ENCODE assay signal across 18 mouse cellular contexts in genomic region chr19:55348187-55348586, GRCm38 (mm10). TPM values are rescaled to one million over a fixed set of nuclear protein-coding genes. Genes with fewer than 3 reads are reported as not detected.
DNase-seq lines count a peak whose midpoint lies in the region; ATAC-seq lines count a peak whose summit lies in the region.
"Had no signal": no experiment of that assay in that cellular context is flagged by ENCODE, and none has a peak within 500 bp of the region (broad histone marks: within the 10 kb centered on the region; RNA-seq: fewer than 3 reads in every experiment).

No protein-coding gene starts in this region.

- no peak overlapping the region for H3K4me3 ChIP-seq in liver, embryonic 12.5 days
- H3K4me3 ChIP-seq in liver, embryonic 11.5 days (ENCODE audit: low read depth, low read length), result no peak overlapping the region
- H3K4me3 ChIP-seq: embryonic facial prominence, embryonic 10.5 days; embryonic facial prominence, embryonic 12.5 days; forebrain, embryonic 13.5 days; forebrain, embryonic 15.5 days had no signal

- no peak overlapping the region for H3K9ac ChIP-seq in liver, embryonic 12.5 days
- H3K9ac ChIP-seq in liver, embryonic 11.5 days (ENCODE audit: low read depth, low read length), result no peak overlapping the region
- H3K9ac ChIP-seq: embryonic facial prominence, embryonic 12.5 days; forebrain, embryonic 13.5 days; forebrain, embryonic 15.5 days; forebrain, postnatal 0 days had no signal

- ATAC-seq in liver, embryonic 12.5 days, result 0 out of 2 replicates have a peak, but pooled peaks have one; percentile 24
- no peak for ATAC-seq in liver, embryonic 11.5 days (replicated peaks; ENCODE audit: low FRiP score)
- ATAC-seq in megakaryocyte progenitor cell, adult 5-6 weeks (replicated peaks; ENCODE audit: poor library complexity), result peak; percentile 54
- ATAC-seq: forebrain, embryonic 13.5 days; forebrain, embryonic 15.5 days; forebrain, postnatal 0 days had no signal

- no peak overlapping the region for H3K4me2 ChIP-seq in liver, embryonic 12.5 days
- no peak overlapping the region for H3K4me2 ChIP-seq in liver, embryonic 11.5 days
- H3K4me2 ChIP-seq: embryonic facial prominence, embryonic 12.5 days; forebrain, embryonic 13.5 days; forebrain, embryonic 15.5 days had no signal

- H3K36me3 ChIP-seq in liver, embryonic 12.5 days, result peaks cover 20% of the 10 kb centered on the region
- 0 out of 2 replicates have a peak, but pooled peaks cover 1% of the 10 kb centered on the region for H3K36me3 ChIP-seq in liver, embryonic 11.5 days (ENCODE audit: control insufficient read depth, insufficient read depth, low read length)
- H3K36me3 ChIP-seq: embryonic facial prominence, embryonic 12.5 days; forebrain, embryonic 15.5 days had no signal

- peaks cover 20% of the 10 kb centered on the region for H3K4me1 ChIP-seq in liver, embryonic 12.5 days
- peaks cover 9% of the 10 kb centered on the region for H3K4me1 ChIP-seq in liver, embryonic 11.5 days (replicated peaks; ENCODE audit: control insufficient read depth, insufficient read depth, low read length)

- H3K27me3 ChIP-seq in liver, embryonic 12.5 days (replicated peaks), result no peaks in the 10 kb centered on the region
- H3K27me3 ChIP-seq in liver, embryonic 11.5 days (replicated peaks; ENCODE audit: control insufficient read depth, insufficient read depth, low read length), result no peaks in the 10 kb centered on the region
- H3K27me3 ChIP-seq: embryonic facial prominence, embryonic 12.5 days; forebrain, embryonic 13.5 days; forebrain, embryonic 15.5 days had no signal

- no peak overlapping the region for H3K27ac ChIP-seq in liver, embryonic 12.5 days
- H3K27ac ChIP-seq in liver, embryonic 11.5 days (ENCODE audit: low read depth, low read length), result no peak overlapping the region
- H3K27ac ChIP-seq: embryonic facial prominence, embryonic 10.5 days; embryonic facial prominence, embryonic 12.5 days; forebrain, embryonic 13.5 days; forebrain, embryonic 15.5 days had no signal

- H3K9me3 ChIP-seq in liver, embryonic 12.5 days (replicated peaks), result no peaks in the 10 kb centered on the region
- no peaks in the 10 kb centered on the region for H3K9me3 ChIP-seq in liver, embryonic 11.5 days (ENCODE audit: control insufficient read depth, low read length)
- H3K9me3 ChIP-seq: embryonic facial prominence, embryonic 10.5 days; embryonic facial prominence, embryonic 12.5 days; forebrain, embryonic 13.5 days; forebrain, embryonic 15.5 days had no signal

- no peak for DNase-seq in liver, embryonic 11.5 days (ENCODE audit: low spot score)
- DNase-seq in Muller cell, postnatal 12 days (ENCODE audit: inconsistent ontology term), result no peak
- DNase-seq in left cerebral cortex, adult 9 months (ENCODE audit: low spot score in 2 of 2), result no peak
- DNase-seq: adrenal gland, adult 2 months; adrenal gland, postnatal 10 days; adrenal gland, postnatal 36 days; cerebellum, adult 11-12 months; cerebellum, adult 2 months; cerebellum, adult 9-10 months; cerebellum, postnatal 10 days; cerebellum, postnatal 25 days; forebrain, postnatal 0 days had no signal

- WGBS in liver, embryonic 12.5 days (ENCODE audit: insufficient replicate concordance), result 54% methylated on average over 3 of the region's 3 CpGs
- 74% methylated on average over 3 of the region's 3 CpGs for WGBS in liver, embryonic 11.5 days

RNA-seq across cellular contexts. Expression of gene Vti1a, which starts 32.1 kb away (rescaled TPM):
- polyA plus RNA-seq in liver, embryonic 12.5 days (2016; fragmentation: Nextera tagmentation; extraction: Ambion mirVana), result 23.9 and 24.5 TPM in 2 replicates
- polyA plus RNA-seq in liver, embryonic 11.5 days (2014; fragmentation: Nextera tagmentation; extraction: Ambion mirVana), result 26.4 and 30.1 TPM in 2 replicates
- 25.0 and 25.2 TPM in 2 replicates for total RNA-seq in megakaryocyte progenitor cell, adult 5-6 weeks (2015)
- 34.2 and 45.6 TPM in 2 replicates for total RNA-seq in megakaryocyte progenitor cell, adult 5-6 weeks (2017)

RNA-seq across cellular contexts. Expression of gene Zdhhc6, which starts 32.4 kb away (rescaled TPM):
- 81.9 and 83.4 TPM in 2 replicates for polyA plus RNA-seq in liver, embryonic 12.5 days (2016; fragmentation: Nextera tagmentation; extraction: Ambion mirVana)
- 120 and 124 TPM in 2 replicates for polyA plus RNA-seq in liver, embryonic 11.5 days (2014; fragmentation: Nextera tagmentation; extraction: Ambion mirVana)
- 50.1 and 69.2 TPM in 2 replicates for total RNA-seq in megakaryocyte progenitor cell, adult 5-6 weeks (2015)
- 58.0 and 64.9 TPM in 2 replicates for total RNA-seq in megakaryocyte progenitor cell, adult 5-6 weeks (2017)
